Mouse (Mus musculus) liver, embryonic 14.5 days (tissue): ENCODE measurements around the gene Trim56. TPM values are rescaled to one million over a fixed set of nuclear protein-coding genes. Genes with fewer than 3 reads are reported as not detected.

Source experiments
- ATAC-seq: fragments of 200-750 bp; cut with Nextera tagmentation; 2 replicates; pipeline ENCODE4 v1.8.0; 2017; ENCODE audit warnings: moderate number of reproducible peaks, mild to moderate bottlenecking, moderate library complexity; ENCODE audit not compliant: insufficient read depth
- DNase-seq, 3 experiments: peaks; one replicate each; pipeline ENCODE4 v3.0.0-alpha.2; 2012 to 2013; ENCODE audit warnings: low read depth in 3 of 3, low spot score in 3 of 3
- H3K27ac ChIP-seq: fragments of 300-500 bp; sonication (generic); 2 replicates; pipeline ENCODE4 v1.5.1; 2014; ENCODE audit warnings: moderate library complexity, mild to moderate bottlenecking, control low read depth, inconsistent platforms
- H3K27me3 ChIP-seq: fragments of 300-500 bp; sonication (generic); 2 replicates; pipeline ENCODE4 v1.6.1; 2014; ENCODE audit warnings: mild to moderate bottlenecking, low read length, moderate library complexity; ENCODE audit not compliant: control insufficient read depth, insufficient read depth
- H3K36me3 ChIP-seq: fragments of 300-500 bp; sonication (generic); replicated peaks from 2 replicates; pipeline ENCODE4 v1.6.1; 2014; ENCODE audit warnings: low read depth; ENCODE audit not compliant: control insufficient read depth, insufficient read depth
- H3K4me1 ChIP-seq, 2 experiments: fragments of 200-500 bp in 1 of 2; fragments of 300-500 bp in 1 of 2; sonication (generic) in 1 of 2; replicated peaks; 2 replicates each; pipeline ENCODE4 v1.6.1; 2012 to 2014; ENCODE audit warnings: antibody characterized with exemption in 1 of 2, inconsistent platforms in 1 of 2, low read length in 1 of 2; ENCODE audit not compliant: control insufficient read depth in 2 of 2, insufficient read depth in 2 of 2
- H3K4me2 ChIP-seq: fragments of 300-500 bp; sonication (generic); 2 replicates; pipeline ENCODE4 v1.6.1; 2014; ENCODE audit warnings: low read depth, mild to moderate bottlenecking, control low read depth, moderate library complexity
- H3K4me3 ChIP-seq, 2 experiments: fragments of 200-500 bp in 1 of 2; fragments of 300-500 bp in 1 of 2; sonication (generic) in 1 of 2; 2 replicates each; pipeline ENCODE4 v1.5.1; 2012 to 2014; ENCODE audit warnings: low read depth in 2 of 2, low read length in 2 of 2, mild to moderate bottlenecking in 2 of 2, control low read depth in 1 of 2, inconsistent platforms in 1 of 2, moderate library complexity in 1 of 2; ENCODE audit not compliant: insufficient read depth in 1 of 2
- H3K9ac ChIP-seq: fragments of 300-500 bp; sonication (generic); replicated peaks from 2 replicates; pipeline ENCODE4 v1.6.1; 2014; ENCODE audit warnings: mild to moderate bottlenecking, control low read depth, moderate library complexity
- H3K9me3 ChIP-seq: fragments of 300-500 bp; sonication (generic); 2 replicates; pipeline ENCODE4 v1.6.1; 2016; ENCODE audit warnings: low read length, mixed read lengths; ENCODE audit not compliant: control insufficient read depth
- CTCF ChIP-seq: IDR thresholded peaks from 2 replicates; pipeline ENCODE4 v1.5.1; 2016; ENCODE audit warnings: antibody characterized with exemption, low read depth, control low read depth
- EP300 ChIP-seq: IDR thresholded peaks from 2 replicates; pipeline ENCODE4 v1.6.1; 2016; ENCODE audit warnings: antibody characterized with exemption, low read depth
- WGBS: fragments of 180-500 bp; shearing (Covaris S2); extraction: QIAGEN DNeasy Blood & Tissue Kit; methylation state at CpG from one replicate; pipeline ENCODE4 v1.1.7; 2014; ENCODE audit not compliant: insufficient replicate concordance; 5-methylcytosine and 5-hydroxymethylcytosine counted together
- polyA plus RNA-seq, 2 experiments: library from polyadenylated mRNA; depleted of rRNA in 1 of 2; stranded (reverse) in 1 of 2; unstranded in 1 of 2; fragments of >200 nt; fragmentation: Nextera tagmentation in 1 of 2; extraction: Ambion mirVana in 1 of 2; gene quantifications; 2 replicates each; pipeline versions ENCODE4 v1.2.1 to v1.2.3; 2012 to 2014

Gene Trim56
- polyA plus RNA-seq, 2 experiments: 5.4 to 7.8 TPM

- no peak for TF ChIP-seq CTCF
- TF ChIP-seq EP300: no peak
- ATAC-seq (no peak), DNase-seq (no peak)
- no peaks in the 10 kb centered on the region; a peak in 1 of 4 replicates for H3K4me1 ChIP-seq
- no peak overlapping the region for H3K4me3 ChIP-seq
- WGBS: 58% methylated on average over 6 of the region's 6 CpGs
- H3K9ac ChIP-seq: no peak overlapping the region
- no peaks in the 10 kb centered on the region for H3K9me3 ChIP-seq
- no peak overlapping the region for H3K4me2 ChIP-seq
- H3K27me3 ChIP-seq: no peaks in the 10 kb centered on the region; the same call in 1 of the 2 replicates
- H3K27ac ChIP-seq: no peak overlapping the region
- H3K36me3 ChIP-seq: no peaks in the 10 kb centered on the region
These were observed 50.6 kb downstream of the Trim56 start for GRCm38 (mm10) chr5:137065454-137065853.

GRCm38 (mm10) chr5:137062601-137063000 is 53.4 kb downstream of the Trim56 start:
- Histone ChIP-seq H3K4me3 (no peak overlapping the region), H3K9ac (no peak overlapping the region), H3K4me1 (no peaks in the 10 kb centered on the region; a peak in 1 of 4 replicates), H3K36me3 (no peaks in the 10 kb centered on the region), H3K4me2 (no peak overlapping the region), H3K9me3 (no peaks in the 10 kb centered on the region), H3K27ac (no peak overlapping the region), H3K27me3 (no peaks in the 10 kb centered on the region; the same call in 1 of the 2 replicates)
- 65% methylated on average over 5 of the region's 5 CpGs for WGBS
- ATAC-seq: no peak
- TF ChIP-seq CTCF: no peak
- DNase-seq: no peak

- Histone ChIP-seq H3K9ac (no peak overlapping the region), H3K36me3 (no peaks in the 10 kb centered on the region), H3K4me2 (no peak overlapping the region), H3K4me1 (no peaks in the 10 kb centered on the region; a peak in 1 of 4 replicates), H3K27me3 (no peaks in the 10 kb centered on the region; the same call in 1 of the 2 replicates), H3K9me3 (no peaks in the 10 kb centered on the region), H3K4me3 (no peak overlapping the region), H3K27ac (no peak overlapping the region)
- ATAC-seq (peak; percentile 51; the same call in 1 of the 2 replicates), DNase-seq (no peak)
- WGBS: 12% methylated on average over 12 of the region's 12 CpGs
- TF ChIP-seq CTCF (peak; percentile 65), EP300 (no peak)
These were observed 54.1 kb downstream of the Trim56 start for GRCm38 (mm10) chr5:137061809-137062481.

Other genes with a start within 250 kb of the Trim56 start
- 0.10 and 0.18 TPM in 2 replicates for gene Col26a1, start 233.0 kb downstream of the Trim56 start, polyA plus RNA-seq (2012; rRNA removed)
- gene Col26a1, start 233.0 kb downstream of the Trim56 start, polyA plus RNA-seq (2014; fragmentation: Nextera tagmentation; extraction: Ambion mirVana): 0.06 and 0.10 TPM in 2 replicates
- gene Ift22, start 208.1 kb downstream of the Trim56 start, polyA plus RNA-seq (2012; rRNA removed): 1.6 and 2.5 TPM in 2 replicates
- gene Ift22, start 208.1 kb downstream of the Trim56 start, polyA plus RNA-seq (2014; fragmentation: Nextera tagmentation; extraction: Ambion mirVana): 9.9 and 10.5 TPM in 2 replicates
- 115 and 154 TPM in 2 replicates for gene Fis1, start 162.9 kb downstream of the Trim56 start, polyA plus RNA-seq (2012; rRNA removed)
- gene Fis1, start 162.9 kb downstream of the Trim56 start, polyA plus RNA-seq (2014; fragmentation: Nextera tagmentation; extraction: Ambion mirVana): 239 and 242 TPM in 2 replicates
- gene Cldn15, start 149.6 kb downstream of the Trim56 start, polyA plus RNA-seq (2012; rRNA removed): 2.8 and 3.5 TPM in 2 replicates
- 4.2 TPM in 2 replicates for gene Cldn15, start 149.6 kb downstream of the Trim56 start, polyA plus RNA-seq (2014; fragmentation: Nextera tagmentation; extraction: Ambion mirVana)
- 13.8 and 13.9 TPM in 2 replicates for gene Plod3, start 129.2 kb downstream of the Trim56 start, polyA plus RNA-seq (2012; rRNA removed)
- gene Plod3, start 129.2 kb downstream of the Trim56 start, polyA plus RNA-seq (2014; fragmentation: Nextera tagmentation; extraction: Ambion mirVana): 7.2 and 7.5 TPM in 2 replicates
- gene Znhit1, start 128.2 kb downstream of the Trim56 start, polyA plus RNA-seq (2012; rRNA removed): 25.4 and 29.3 TPM in 2 replicates
- gene Znhit1, start 128.2 kb downstream of the Trim56 start, polyA plus RNA-seq (2014; fragmentation: Nextera tagmentation; extraction: Ambion mirVana): 46.2 and 51.2 TPM in 2 replicates
- gene Vgf, start 89.8 kb downstream of the Trim56 start, polyA plus RNA-seq (2012; rRNA removed): 0.04 TPM in 2 replicates
- gene Vgf, start 89.8 kb downstream of the Trim56 start, polyA plus RNA-seq (2014; fragmentation: Nextera tagmentation; extraction: Ambion mirVana): not detected in 2 replicates
- 45.8 and 58.6 TPM in 2 replicates for gene Ap1s1, start 70.1 kb downstream of the Trim56 start, polyA plus RNA-seq (2012; rRNA removed)
- 73.9 and 79.4 TPM in 2 replicates for gene Ap1s1, start 70.1 kb downstream of the Trim56 start, polyA plus RNA-seq (2014; fragmentation: Nextera tagmentation; extraction: Ambion mirVana)
- gene Serpine1, start 43.9 kb downstream of the Trim56 start, polyA plus RNA-seq (2012; rRNA removed): 0.14 and 0.23 TPM in 2 replicates
- gene Serpine1, start 43.9 kb downstream of the Trim56 start, polyA plus RNA-seq (2014; fragmentation: Nextera tagmentation; extraction: Ambion mirVana): not detected in 2 replicates
- gene Muc3, start 33.1 kb upstream of the Trim56 start, polyA plus RNA-seq (2012; rRNA removed): not detected in 2 replicates
- not detected in 2 replicates for gene Muc3, start 33.1 kb upstream of the Trim56 start, polyA plus RNA-seq (2014; fragmentation: Nextera tagmentation; extraction: Ambion mirVana)
- 0.06 TPM in 2 replicates for gene Muc3a, start 96.2 kb upstream of the Trim56 start, polyA plus RNA-seq (2012; rRNA removed)
- not detected in 2 replicates for gene Muc3a, start 96.2 kb upstream of the Trim56 start, polyA plus RNA-seq (2014; fragmentation: Nextera tagmentation; extraction: Ambion mirVana)
- gene Ache, start 171.3 kb upstream of the Trim56 start, polyA plus RNA-seq (2012; rRNA removed): 18.1 and 20.5 TPM in 2 replicates
- gene Ache, start 171.3 kb upstream of the Trim56 start, polyA plus RNA-seq (2014; fragmentation: Nextera tagmentation; extraction: Ambion mirVana): 12.4 and 16.6 TPM in 2 replicates
- 8.2 and 9.4 TPM in 2 replicates for gene Ufsp1, start 178.4 kb upstream of the Trim56 start, polyA plus RNA-seq (2012; rRNA removed)
- 6.3 and 7.9 TPM in 2 replicates for gene Ufsp1, start 178.4 kb upstream of the Trim56 start, polyA plus RNA-seq (2014; fragmentation: Nextera tagmentation; extraction: Ambion mirVana)
- 64.1 and 93.4 TPM in 2 replicates for gene Srrt, start 191.5 kb upstream of the Trim56 start, polyA plus RNA-seq (2012; rRNA removed)
- gene Srrt, start 191.5 kb upstream of the Trim56 start, polyA plus RNA-seq (2014; fragmentation: Nextera tagmentation; extraction: Ambion mirVana): 50.2 and 56.0 TPM in 2 replicates
- gene Trip6, start 198.2 kb upstream of the Trim56 start, polyA plus RNA-seq (2012; rRNA removed): 6.7 and 7.2 TPM in 2 replicates
- gene Trip6, start 198.2 kb upstream of the Trim56 start, polyA plus RNA-seq (2014; fragmentation: Nextera tagmentation; extraction: Ambion mirVana): 4.9 and 6.4 TPM in 2 replicates
- 2.2 and 2.4 TPM in 2 replicates for gene Slc12a9, start 217.4 kb upstream of the Trim56 start, polyA plus RNA-seq (2012; rRNA removed)
- 1.2 TPM in 2 replicates for gene Slc12a9, start 217.4 kb upstream of the Trim56 start, polyA plus RNA-seq (2014; fragmentation: Nextera tagmentation; extraction: Ambion mirVana)
- 7.8 and 8.2 TPM in 2 replicates for gene Ephb4, start 233.9 kb upstream of the Trim56 start, polyA plus RNA-seq (2012; rRNA removed)
- gene Ephb4, start 233.9 kb upstream of the Trim56 start, polyA plus RNA-seq (2014; fragmentation: Nextera tagmentation; extraction: Ambion mirVana): 5.7 and 6.6 TPM in 2 replicates